Mouse (Mus musculus) midbrain, embryonic 15.5 days (tissue): Measurements from ENCODE around the gene Rbms3. TPM values are rescaled to one million over a fixed set of nuclear protein-coding genes. Genes with fewer than 3 reads are reported as not detected.

ENCODE experiments used
- ATAC-seq: fragments of 200-750 bp; cut with Nextera tagmentation; replicated peaks from 2 replicates; pipeline ENCODE4 v1.8.0; 2017; ENCODE audit warnings: moderate TSS enrichment
- H3K27ac ChIP-seq: fragments of 300-500 bp; sonication (generic); 2 replicates; pipeline ENCODE4 v1.5.1; 2015; ENCODE audit warnings: mild to moderate bottlenecking, inconsistent platforms
- H3K27me3 ChIP-seq: fragments of 300-500 bp; sonication (generic); replicated peaks from 2 replicates; pipeline ENCODE4 v1.6.1; 2015; ENCODE audit warnings: inconsistent platforms
- H3K36me3 ChIP-seq: fragments of 300-500 bp; sonication (generic); replicated peaks from 2 replicates; pipeline ENCODE4 v1.6.1; 2015; ENCODE audit warnings: inconsistent platforms
- H3K4me1 ChIP-seq: fragments of 300-500 bp; sonication (generic); 2 replicates; pipeline ENCODE4 v1.6.1; 2015; ENCODE audit warnings: inconsistent platforms
- H3K4me2 ChIP-seq: fragments of 300-500 bp; sonication (generic); 2 replicates; pipeline ENCODE4 v1.6.1; 2015; ENCODE audit warnings: inconsistent platforms, mild to moderate bottlenecking, moderate library complexity
- H3K4me3 ChIP-seq: fragments of 300-500 bp; sonication (generic); 2 replicates; pipeline ENCODE4 v1.5.1; 2015; ENCODE audit warnings: mild to moderate bottlenecking, inconsistent platforms
- H3K9ac ChIP-seq: fragments of 300-500 bp; sonication (generic); 2 replicates; pipeline ENCODE4 v1.6.1; 2015; ENCODE audit warnings: mild to moderate bottlenecking, inconsistent platforms
- H3K9me3 ChIP-seq: fragments of 300-500 bp; sonication (generic); 2 replicates; pipeline ENCODE4 v1.6.1; 2016; ENCODE audit warnings: inconsistent platforms
- WGBS: fragments of 180-500 bp; shearing (Covaris S2); methylation state at CpG from one replicate; pipeline ENCODE4 v1.1.7; 2015; ENCODE audit warnings: mixed read lengths; 5-methylcytosine and 5-hydroxymethylcytosine counted together
- polyA plus RNA-seq: library from polyadenylated mRNA; unstranded; fragments of >200 nt; fragmentation: Nextera tagmentation; extraction: Ambion mirVana; gene quantifications from 2 replicates; pipeline ENCODE4 v1.2.1, GENCODE M21; 2015

Gene Rbms3
- polyA plus RNA-seq, 1 experiment from 2014 or later, result 51.9 TPM

GRCm38 (mm10) chr9:117361431-117361830, 268.3 kb downstream of the Rbms3 start:
- no peaks in the 10 kb centered on the region for H3K36me3 ChIP-seq
- no peak overlapping the region for H3K4me2 ChIP-seq
- ATAC-seq, result no peak
- H3K4me1 ChIP-seq, result peaks cover 14% of the 10 kb centered on the region; the same call in 1 of the 2 replicates
- H3K9ac ChIP-seq, result no peak overlapping the region
- no peak overlapping the region for H3K4me3 ChIP-seq
- no peak overlapping the region for H3K27ac ChIP-seq
- H3K9me3 ChIP-seq, result no peaks in the 10 kb centered on the region
- WGBS, result 22% methylated on average over 5 of the region's 5 CpGs
- H3K27me3 ChIP-seq, result no peaks in the 10 kb centered on the region

GRCm38 (mm10) chr9:117356764-117357442, 272.8 kb downstream of the Rbms3 start:
- Histone ChIP-seq H3K27me3 (no peaks in the 10 kb centered on the region), H3K4me1 (peaks cover 6% of the 10 kb centered on the region; the same call in 1 of the 2 replicates), H3K9me3 (no peaks in the 10 kb centered on the region), H3K4me3 (no peak overlapping the region), H3K4me2 (no peak overlapping the region), H3K36me3 (no peaks in the 10 kb centered on the region), H3K27ac (peak overlapping the region; percentile 55; the same call in 1 of the 2 replicates), H3K9ac (no peak overlapping the region)
- 5% methylated on average over 9 of the region's 9 CpGs for WGBS
- peak; percentile 91 for ATAC-seq

- 60% methylated on average over 5 of the region's 5 CpGs for WGBS
- Histone ChIP-seq H3K4me3 (no peak overlapping the region), H3K4me1 (peaks cover 6% of the 10 kb centered on the region; the same call in 1 of the 2 replicates)
Observed at GRCm38 (mm10) chr9:117355501-117355900, 274.2 kb downstream of the Rbms3 start.

GRCm38 (mm10) chr9:117342336-117342735, 287.4 kb downstream of the Rbms3 start:
- Histone ChIP-seq H3K27ac (no peak overlapping the region), H3K9ac (no peak overlapping the region), H3K9me3 (no peaks in the 10 kb centered on the region), H3K27me3 (no peaks in the 10 kb centered on the region), H3K4me1 (no peaks in the 10 kb centered on the region), H3K4me2 (no peak overlapping the region), H3K36me3 (no peaks in the 10 kb centered on the region), H3K4me3 (no peak overlapping the region)
- WGBS, result 70% methylated on average over 4 of the region's 4 CpGs
- no peak for ATAC-seq

More at GRCm38 (mm10) chr9:117355501-117355900, 274.2 kb downstream of the Rbms3 start:
- Histone ChIP-seq H3K36me3 (no peaks in the 10 kb centered on the region), H3K9me3 (no peaks in the 10 kb centered on the region), H3K4me2 (no peak overlapping the region), H3K27ac (no peak overlapping the region), H3K27me3 (no peaks in the 10 kb centered on the region), H3K9ac (no peak overlapping the region)
- ATAC-seq, result no peak

- no peak for ATAC-seq
- Histone ChIP-seq H3K27ac (no peak overlapping the region), H3K27me3 (no peaks in the 10 kb centered on the region), H3K36me3 (no peaks in the 10 kb centered on the region), H3K9me3 (no peaks in the 10 kb centered on the region), H3K4me3 (no peak overlapping the region), H3K9ac (no peak overlapping the region), H3K4me1 (no peaks in the 10 kb centered on the region), H3K4me2 (no peak overlapping the region)
- 91% methylated on average over 5 of the region's 5 CpGs for WGBS
Observed at GRCm38 (mm10) chr9:117330681-117331080, 299.0 kb downstream of the Rbms3 start.

- Histone ChIP-seq H3K4me3 (no peak overlapping the region), H3K36me3 (no peaks in the 10 kb centered on the region), H3K4me2 (no peak overlapping the region), H3K9me3 (no peaks in the 10 kb centered on the region), H3K9ac (no peak overlapping the region), H3K4me1 (no peaks in the 10 kb centered on the region), H3K27me3 (no peaks in the 10 kb centered on the region), H3K27ac (no peak overlapping the region)
- 89% methylated on average over 3 of the region's 3 CpGs for WGBS
- ATAC-seq, result no peak
Observed at GRCm38 (mm10) chr9:117319271-117319670, 310.4 kb downstream of the Rbms3 start.

GRCm38 (mm10) chr9:117318461-117318860, 311.3 kb downstream of the Rbms3 start:
- Histone ChIP-seq H3K4me2 (no peak overlapping the region), H3K9me3 (no peaks in the 10 kb centered on the region), H3K27me3 (no peaks in the 10 kb centered on the region), H3K36me3 (no peaks in the 10 kb centered on the region), H3K27ac (no peak overlapping the region), H3K4me3 (no peak overlapping the region), H3K9ac (no peak overlapping the region), H3K4me1 (no peaks in the 10 kb centered on the region)
- no peak for ATAC-seq
- WGBS, result 63% methylated on average over 4 of the region's 4 CpGs

GRCm38 (mm10) chr9:117317251-117317650, 312.5 kb downstream of the Rbms3 start:
- Histone ChIP-seq H3K4me3 (no peak overlapping the region), H3K4me2 (no peak overlapping the region), H3K9ac (no peak overlapping the region), H3K27me3 (no peaks in the 10 kb centered on the region), H3K27ac (no peak overlapping the region), H3K9me3 (no peaks in the 10 kb centered on the region), H3K36me3 (no peaks in the 10 kb centered on the region), H3K4me1 (no peaks in the 10 kb centered on the region)
- 96% methylated on average over 7 of the region's 7 CpGs for WGBS
- no peak for ATAC-seq

GRCm38 (mm10) chr9:117313642-117314041, 316.1 kb downstream of the Rbms3 start:
- H3K9me3 ChIP-seq, result no peaks in the 10 kb centered on the region
- H3K27ac ChIP-seq, result no peak overlapping the region

GRCm38 (mm10) chr9:117309809-117310208, 319.9 kb downstream of the Rbms3 start:
- H3K9me3 ChIP-seq, result no peaks in the 10 kb centered on the region
- H3K36me3 ChIP-seq, result no peaks in the 10 kb centered on the region
- H3K27ac ChIP-seq, result no peak overlapping the region
- H3K4me3 ChIP-seq, result no peak overlapping the region
- no peak for ATAC-seq
- no peak overlapping the region for H3K9ac ChIP-seq
- no peaks in the 10 kb centered on the region for H3K4me1 ChIP-seq
- H3K4me2 ChIP-seq, result no peak overlapping the region
- no peaks in the 10 kb centered on the region for H3K27me3 ChIP-seq

More at GRCm38 (mm10) chr9:117313642-117314041, 316.1 kb downstream of the Rbms3 start:
- no peak overlapping the region for H3K4me2 ChIP-seq
- no peaks in the 10 kb centered on the region for H3K27me3 ChIP-seq
- H3K4me1 ChIP-seq, result no peaks in the 10 kb centered on the region
- no peak overlapping the region for H3K9ac ChIP-seq
- H3K4me3 ChIP-seq, result no peak overlapping the region
- ATAC-seq, result no peak
- WGBS, result 69% methylated on average over 11 of the region's 11 CpGs
- no peaks in the 10 kb centered on the region for H3K36me3 ChIP-seq

GRCm38 (mm10) chr9:117298991-117299390, 330.7 kb downstream of the Rbms3 start:
- peaks cover 5% of the 10 kb centered on the region; the same call in 1 of the 2 replicates for H3K4me1 ChIP-seq
- H3K27ac ChIP-seq, result no peak overlapping the region
- no peaks in the 10 kb centered on the region for H3K9me3 ChIP-seq
- no peaks in the 10 kb centered on the region for H3K36me3 ChIP-seq
- no peak overlapping the region for H3K4me3 ChIP-seq
- no peak overlapping the region for H3K9ac ChIP-seq
- ATAC-seq, result no peak
- WGBS, result 64% methylated on average over 7 of the region's 7 CpGs
- no peak overlapping the region for H3K4me2 ChIP-seq
- H3K27me3 ChIP-seq, result peaks cover 6% of the 10 kb centered on the region; the same call in 1 of the 2 replicates

- ATAC-seq, result no peak
- no peak overlapping the region for H3K27ac ChIP-seq
Observed at GRCm38 (mm10) chr9:117297662-117298531, 331.8 kb downstream of the Rbms3 start.

More at GRCm38 (mm10) chr9:117297662-117298531, 331.8 kb downstream of the Rbms3 start:
- no peaks in the 10 kb centered on the region for H3K36me3 ChIP-seq
- H3K4me2 ChIP-seq, result no peak overlapping the region
- peaks cover 5% of the 10 kb centered on the region; the same call in 1 of the 2 replicates for H3K4me1 ChIP-seq
- no peaks in the 10 kb centered on the region for H3K9me3 ChIP-seq
- WGBS, result 26% methylated on average over 15 of the region's 15 CpGs
- peaks cover 6% of the 10 kb centered on the region; the same call in 1 of the 2 replicates for H3K27me3 ChIP-seq
- no peak overlapping the region for H3K9ac ChIP-seq
- H3K4me3 ChIP-seq, result no peak overlapping the region
